Mouse (Mus musculus) leukemia stem cell, adult 10-12 weeks (primary cell): ENCODE measurements around the gene Slc25a34. TPM values are rescaled to one million over a fixed set of nuclear protein-coding genes. Genes with fewer than 3 reads are reported as not detected.

Experiments used
- polyA plus RNA-seq: library from polyadenylated mRNA; stranded (reverse); fragments of >175 nt; gene quantifications from 2 replicates; pipeline ENCODE4 v1.2.3, GENCODE M21; 2012; ENCODE audit warnings: low replicate concordance

The Slc25a34 gene
- polyA plus RNA-seq, result not detected in 2 replicates

GRCm38 (mm10) chr4:141623666-141624065 lies at the start of gene Slc25a34:
TSS of gene Slc25a34 (minus strand) at chr4:141623821.

GRCm38 (mm10) chr4:141664799-141665198 lies 41.2 kb upstream of the Slc25a34 start, which contains the start of gene Plekhm2:
TSS of gene Plekhm2 (minus strand) at chr4:141664899.

DNA sequence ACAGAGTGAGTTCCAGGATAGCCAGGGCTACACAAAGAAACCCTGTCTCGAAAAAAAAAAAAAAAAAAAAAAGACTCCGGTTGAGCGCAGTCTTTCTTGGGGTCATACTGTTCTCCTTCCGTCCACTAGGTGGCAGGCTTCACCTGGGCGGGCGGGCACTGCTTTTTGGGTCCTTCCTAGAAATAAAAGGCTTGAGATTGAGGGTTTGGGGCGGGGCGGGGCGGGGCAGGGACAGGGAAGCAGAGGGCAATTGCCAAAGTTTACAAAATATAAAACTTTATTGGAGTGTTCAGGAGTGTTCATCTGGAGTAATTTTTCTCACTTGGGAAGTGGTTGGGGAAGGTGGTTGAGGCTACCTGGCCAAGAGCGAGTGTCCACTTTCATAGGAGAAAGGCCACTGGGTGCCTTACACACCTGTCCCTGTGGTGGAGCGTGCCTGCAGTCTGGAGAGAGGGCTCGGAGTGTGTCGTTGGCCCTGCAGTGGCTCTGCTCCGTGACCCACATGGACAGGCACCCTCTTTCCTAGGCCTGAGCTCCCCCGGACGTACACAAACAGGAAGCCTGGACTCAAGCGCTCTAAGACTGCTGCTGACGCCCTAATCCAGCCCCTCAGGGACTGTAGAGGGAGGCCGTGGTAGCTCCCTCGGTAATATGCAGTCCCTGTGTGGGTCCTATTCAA lies 4.9 kb downstream of the Slc25a34 start, which contains the start of gene Tmem82:
Gene Tmem82, minus strand, starts transcription at position 69 of the 679 bp plus-strand sequence.

DNA sequence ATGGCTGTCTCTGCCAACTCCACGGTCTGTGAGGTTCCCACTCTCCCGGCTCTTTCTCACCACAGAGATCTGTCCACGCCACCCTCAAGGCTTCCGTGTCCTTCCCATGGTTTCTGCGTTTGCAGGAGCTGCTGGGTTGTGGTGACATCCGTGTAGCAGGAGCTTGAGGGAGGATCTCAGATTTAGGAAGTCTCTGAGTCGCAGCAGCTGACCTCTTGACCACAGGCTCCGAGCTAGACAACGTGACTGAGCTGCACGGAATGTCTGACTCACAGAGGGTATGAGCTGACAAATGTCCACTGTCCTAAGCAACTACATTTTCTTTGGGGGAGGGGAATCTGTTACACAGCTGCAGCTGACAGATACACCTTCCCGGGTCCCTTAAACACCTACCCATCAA lies 17.8 kb downstream of the Slc25a34 start, which contains the start of gene Fblim1:
Gene Fblim1, minus strand, starts transcription at position 236 of the 400 bp plus-strand sequence.

Other genes with a start within 250 kb of the Slc25a34 start
- gene Clcnka, start 225.1 kb downstream of the Slc25a34 start, polyA plus RNA-seq, result not detected in 2 replicates
- 0.66 TPM in 1 of 2 replicates, not detected in the other for gene Clcnkb, start 207.8 kb downstream of the Slc25a34 start, polyA plus RNA-seq
- not detected in 2 replicates for gene Hspb7, start 203.0 kb downstream of the Slc25a34 start, polyA plus RNA-seq
- not detected in 2 replicates for gene Srarp, start 187.7 kb downstream of the Slc25a34 start, polyA plus RNA-seq
- 33.7 and 37.3 TPM in 2 replicates for gene Zbtb17, start 179.2 kb downstream of the Slc25a34 start, polyA plus RNA-seq
- 261 and 418 TPM in 2 replicates for gene Spen, start 85.2 kb downstream of the Slc25a34 start, polyA plus RNA-seq
- 2.7 TPM in 2 replicates for gene Fblim1, start 17.7 kb downstream of the Slc25a34 start, polyA plus RNA-seq
- 0.39 and 0.51 TPM in 2 replicates for gene Tmem82, start 5.2 kb downstream of the Slc25a34 start, polyA plus RNA-seq
- gene Plekhm2, start 41.1 kb upstream of the Slc25a34 start, polyA plus RNA-seq, result 22.8 and 33.3 TPM in 2 replicates
- gene Rsc1a1, start 61.8 kb upstream of the Slc25a34 start, polyA plus RNA-seq, result 12.9 TPM in 1 of 2 replicates, not detected in the other
- gene Ddi2, start 99.6 kb upstream of the Slc25a34 start, polyA plus RNA-seq, result 3.7 and 18.6 TPM in 2 replicates
- gene Agmat, start 122.9 kb upstream of the Slc25a34 start, polyA plus RNA-seq, result not detected in 2 replicates
- gene Dnajc16, start 167.1 kb upstream of the Slc25a34 start, polyA plus RNA-seq, result 2.2 and 3.2 TPM in 2 replicates
- 30.7 and 39.1 TPM in 2 replicates for gene Casp9, start 169.8 kb upstream of the Slc25a34 start, polyA plus RNA-seq
- not detected in 2 replicates for gene Cela2a, start 202.3 kb upstream of the Slc25a34 start, polyA plus RNA-seq
- gene Ctrc, start 222.5 kb upstream of the Slc25a34 start, polyA plus RNA-seq, result not detected in 2 replicates